Mouse (Mus musculus) brain, embryonic 14.5 days (tissue): ENCODE results near the gene Lmnb2. TPM values are rescaled to one million over a fixed set of nuclear protein-coding genes. Genes with fewer than 3 reads are reported as not detected.

Source experiments
- DNase-seq: peaks from one replicate; pipeline ENCODE4 v3.0.0-alpha.2; 2011; ENCODE audit warnings: low read depth
- CTCF ChIP-seq: fragments of 200-500 bp; IDR thresholded peaks from 2 replicates; pipeline ENCODE4 v1.5.1; 2012; ENCODE audit warnings: inconsistent platforms, mild to moderate bottlenecking, moderate library complexity, borderline replicate concordance; ENCODE audit not compliant: insufficient read depth, insufficient read length; ENCODE audit errors: extremely low read depth
- POLR2A ChIP-seq: fragments of 200-500 bp; IDR thresholded peaks from 2 replicates; pipeline ENCODE4 v1.6.1; 2012; ENCODE audit warnings: mild to moderate bottlenecking, inconsistent platforms, borderline replicate concordance; ENCODE audit not compliant: poor library complexity, insufficient read depth, insufficient read length, severe bottlenecking; ENCODE audit errors: extremely low read depth
- polyA plus RNA-seq: library from polyadenylated mRNA; depleted of rRNA; stranded (reverse); fragments of >200 nt; gene quantifications from 2 replicates; pipeline ENCODE4 v1.2.3, GENCODE M21; 2012

Lmnb2 gene
- polyA plus RNA-seq, 1 experiment, result 58.8 TPM

GRCm38 (mm10) chr10:80915736-80916135 is 2.3 kb downstream of the Lmnb2 start:
- DNase-seq, result no peak
- TF ChIP-seq POLR2A (no peak), CTCF (no peak)

- TF ChIP-seq POLR2A, result no peak
- TF ChIP-seq CTCF, result no peak
- no peak for DNase-seq
These were observed 2.8 kb downstream of the Lmnb2 start for GRCm38 (mm10) chr10:80915260-80915659.

GRCm38 (mm10) chr10:80914253-80914656 is 3.8 kb downstream of the Lmnb2 start:
- no peak for DNase-seq
- TF ChIP-seq CTCF (no peak), POLR2A (no peak)

- TF ChIP-seq CTCF (no peak), POLR2A (no peak)
- no peak for DNase-seq
These were observed 4.6 kb downstream of the Lmnb2 start for GRCm38 (mm10) chr10:80913364-80914011.

- DNase-seq, result no peak
- TF ChIP-seq POLR2A, result no peak
These were observed 6.2 kb downstream of the Lmnb2 start for GRCm38 (mm10) chr10:80911891-80912290.

- no peak for DNase-seq
- TF ChIP-seq POLR2A (no peak), CTCF (no peak)
These were observed 6.7 kb downstream of the Lmnb2 start for GRCm38 (mm10) chr10:80911354-80911753.

GRCm38 (mm10) chr10:80909375-80910162 is 8.5 kb downstream of the Lmnb2 start:
- DNase-seq, result no peak

GRCm38 (mm10) chr10:80904709-80905108 is 13.3 kb downstream of the Lmnb2 start:
- DNase-seq, result no peak
- TF ChIP-seq POLR2A (no peak), CTCF (no peak)

More at GRCm38 (mm10) chr10:80909375-80910162, 8.5 kb downstream of the Lmnb2 start:
- TF ChIP-seq POLR2A, result no peak
- no peak for TF ChIP-seq CTCF

GRCm38 (mm10) chr10:80904004-80904693 is 13.9 kb downstream of the Lmnb2 start:
- DNase-seq, result no peak
- no peak for TF ChIP-seq POLR2A
- TF ChIP-seq CTCF, result no peak

GRCm38 (mm10) chr10:80903282-80903681 is 14.8 kb downstream of the Lmnb2 start:
- TF ChIP-seq CTCF (no peak), POLR2A (no peak)
- no peak for DNase-seq

- DNase-seq, result no peak
- TF ChIP-seq POLR2A (no peak), CTCF (no peak)
These were observed 15.6 kb downstream of the Lmnb2 start for GRCm38 (mm10) chr10:80902273-80902940.
